Mouse (Mus musculus) erythroblast, adult 5-6 weeks (primary cell): ENCODE results near the gene Wfdc12. TPM values are rescaled to one million over a fixed set of nuclear protein-coding genes. Genes with fewer than 3 reads are reported as not detected.
A peak's percentile ranks its signal among the peaks of the same experiment; 100 is the strongest.
"Not testable (repeated sequence)": the region's sequence is repeated elsewhere in the genome, so short reads cannot be mapped to it uniquely, and the experiment has no call there.

ENCODE experiments used
- ATAC-seq: replicated peaks from 2 replicates; pipeline ENCODE4 v1.8.0; 2016; ENCODE audit warnings: moderate number of reproducible peaks, mild to moderate bottlenecking, moderate TSS enrichment, inconsistent platforms; ENCODE audit not compliant: poor library complexity, low FRiP score, severe bottlenecking
- total RNA-seq, 2 experiments: library from RNA; stranded (forward) in 1 of 2; stranded (reverse) in 1 of 2; fragments of 150-400 nt in 1 of 2; fragments of 200-764, 138-1000 nt in 1 of 2; gene quantifications; 2 replicates each; pipeline versions ENCODE4 v1.2.3 to v1.2.4; 2015 to 2017; ENCODE audit warnings: low replicate concordance in 2 of 2

Gene Wfdc12
- not detected in 2 replicates for total RNA-seq (2015; ENCODE audit: low replicate concordance)
- total RNA-seq (2017; ENCODE audit: low replicate concordance), result not detected in 2 replicates

- no peak for ATAC-seq
These were observed at the start of gene Wfdc12 for GRCm38 (mm10) chr2:164190576-164190975. TSS of gene Wfdc12 (minus strand) at chr2:164190608.

GRCm38 (mm10) chr2:164238366-164238765 lies 48.0 kb upstream of the Wfdc12 start, which contains the start of gene Svs2:
TSS of gene Svs2 (minus strand) at chr2:164238466.
- ATAC-seq, result no peak

GRCm38 (mm10) chr2:164232671-164233070 lies 42.3 kb upstream of the Wfdc12 start:
- no peak for ATAC-seq

- ATAC-seq, result no peak
These were observed 38.1 kb upstream of the Wfdc12 start for GRCm38 (mm10) chr2:164228361-164229070.

GRCm38 (mm10) chr2:164221522-164221921 lies 31.1 kb upstream of the Wfdc12 start, which contains the start of gene Wfdc15b:
TSS of gene Wfdc15b (minus strand) at chr2:164221660.
- ATAC-seq, result no peak

- no peak for ATAC-seq
These were observed 28.9 kb upstream of the Wfdc12 start for GRCm38 (mm10) chr2:164219295-164219694.

- no peak for ATAC-seq
These were observed 22.3 kb upstream of the Wfdc12 start for GRCm38 (mm10) chr2:164212711-164213110.

- no peak for ATAC-seq
These were observed 20.5 kb upstream of the Wfdc12 start for GRCm38 (mm10) chr2:164210892-164211291.

GRCm38 (mm10) chr2:164206676-164207075 lies 16.3 kb upstream of the Wfdc12 start:
- no peak for ATAC-seq

GRCm38 (mm10) chr2:164206011-164206410 lies 15.6 kb upstream of the Wfdc12 start:
- not testable (repeated sequence) for ATAC-seq

GRCm38 (mm10) chr2:164199626-164200327 lies 9.4 kb upstream of the Wfdc12 start, which contains the start of gene Wfdc15a:
TSS of gene Wfdc15a (minus strand) at chr2:164200130.
- no peak for ATAC-seq

- ATAC-seq, result no peak
These were observed 6.2 kb upstream of the Wfdc12 start for GRCm38 (mm10) chr2:164196700-164196990.

GRCm38 (mm10) chr2:164195971-164196699 lies 5.7 kb upstream of the Wfdc12 start:
- ATAC-seq, result no peak

- ATAC-seq, result no peak
These were observed 4.7 kb upstream of the Wfdc12 start for GRCm38 (mm10) chr2:164194959-164195630.

GRCm38 (mm10) chr2:164192279-164192678 lies 1.9 kb upstream of the Wfdc12 start:
- no peak for ATAC-seq

GRCm38 (mm10) chr2:164188722-164189121 lies 1.7 kb downstream of the Wfdc12 start:
- peak; percentile 73; the same call in 1 of the 2 replicates for ATAC-seq

GRCm38 (mm10) chr2:164184145-164184719 lies 6.2 kb downstream of the Wfdc12 start:
- ATAC-seq, result no peak

GRCm38 (mm10) chr2:164183340-164183739 lies 7.1 kb downstream of the Wfdc12 start:
- ATAC-seq, result no peak

- no peak for ATAC-seq
These were observed 7.6 kb downstream of the Wfdc12 start, which contains the start of gene Wfdc5 for GRCm38 (mm10) chr2:164182692-164183255. TSS of gene Wfdc5 (minus strand) at chr2:164182742.
